Mouse (Mus musculus) embryonic facial prominence, embryonic 11.5 days (tissue): ENCODE data around the gene Slc8b1. TPM values are rescaled to one million over a fixed set of nuclear protein-coding genes. Genes with fewer than 3 reads are reported as not detected.

Experiments used
- ATAC-seq: fragments of 200-750 bp; cut with Nextera tagmentation; replicated peaks from 2 replicates; pipeline ENCODE4 v1.8.0; 2017; ENCODE audit warnings: low read depth; ENCODE audit not compliant: insufficient number of reproducible peaks, low FRiP score, low TSS enrichment
- DNase-seq: peaks from one replicate; pipeline ENCODE4 v3.0.0-alpha.2; 2015; ENCODE audit warnings: low spot score
- H3K27ac ChIP-seq: fragments of 300-500 bp; sonication (generic); replicated peaks from 2 replicates; pipeline ENCODE4 v1.5.1; 2014; ENCODE audit warnings: mild to moderate bottlenecking, low read depth, low read length, control low read depth
- H3K27me3 ChIP-seq: fragments of 300-500 bp; sonication (generic); 2 replicates; pipeline ENCODE4 v1.6.1; 2014; ENCODE audit warnings: mild to moderate bottlenecking, low read length, moderate library complexity, mixed read lengths; ENCODE audit not compliant: control insufficient read depth, insufficient read depth
- H3K36me3 ChIP-seq: fragments of 300-500 bp; sonication (generic); replicated peaks from 2 replicates; pipeline ENCODE4 v1.6.1; 2014; ENCODE audit warnings: low read depth, mild to moderate bottlenecking, low read length, moderate library complexity, mixed read lengths; ENCODE audit not compliant: control insufficient read depth, insufficient read depth
- H3K4me1 ChIP-seq: fragments of 300-500 bp; sonication (generic); 2 replicates; pipeline ENCODE4 v1.6.1; 2014; ENCODE audit warnings: low read length, mixed read lengths; ENCODE audit not compliant: control insufficient read depth, insufficient read depth
- H3K4me2 ChIP-seq: fragments of 300-500 bp; sonication (generic); 2 replicates; pipeline ENCODE4 v1.6.1; 2014; ENCODE audit warnings: low read depth, mild to moderate bottlenecking, control low read depth, low read length, moderate library complexity
- H3K4me3 ChIP-seq: fragments of 300-500 bp; sonication (generic); 2 replicates; pipeline ENCODE4 v1.5.1; 2014; ENCODE audit warnings: low read depth, low read length, control low read depth
- H3K9ac ChIP-seq: fragments of 300-500 bp; sonication (generic); replicated peaks from 2 replicates; pipeline ENCODE4 v1.6.1; 2014; ENCODE audit warnings: mild to moderate bottlenecking, control low read depth, low read length
- H3K9me3 ChIP-seq: fragments of 300-500 bp; sonication (generic); replicated peaks from 2 replicates; pipeline ENCODE4 v1.6.1; 2016; ENCODE audit warnings: mild to moderate bottlenecking, low read length, inconsistent platforms, mixed read lengths; ENCODE audit not compliant: control insufficient read depth
- WGBS: fragments of 180-500 bp; shearing (Covaris S2); extraction: QIAGEN DNeasy Blood & Tissue Kit; methylation state at CpG from one replicate; pipeline ENCODE4 v1.1.7; 2014; 5-methylcytosine and 5-hydroxymethylcytosine counted together
- polyA plus RNA-seq: library from polyadenylated mRNA; unstranded; fragments of >200 nt; fragmentation: Nextera tagmentation; extraction: Ambion mirVana; gene quantifications from 2 replicates; pipeline ENCODE4 v1.2.1, GENCODE M21; 2014

Slc8b1 gene
- polyA plus RNA-seq, 1 experiment from 2014 or later: 1.8 TPM

DNA sequence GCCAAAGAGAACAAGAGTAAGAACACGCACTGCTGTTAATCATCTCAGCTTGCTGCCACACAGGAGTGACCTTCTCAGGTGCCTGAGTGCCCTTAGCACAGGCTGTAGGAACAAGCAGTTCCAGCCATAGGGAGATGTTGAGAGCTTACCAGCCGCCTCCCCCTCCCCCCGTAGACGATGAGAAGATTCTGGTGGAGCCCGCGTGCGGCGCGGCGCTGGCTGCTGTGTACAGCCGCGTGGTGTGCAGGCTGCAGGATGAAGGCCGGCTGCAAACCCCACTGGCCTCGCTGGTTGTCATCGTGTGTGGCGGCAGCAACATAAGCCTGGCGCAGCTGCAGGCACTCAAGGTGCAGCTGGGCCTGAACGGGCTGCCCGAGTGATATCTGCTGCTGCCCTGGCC lies 27.6 kb upstream of the Slc8b1 start:
- no peak for ATAC-seq
- no peak for DNase-seq

DNA sequence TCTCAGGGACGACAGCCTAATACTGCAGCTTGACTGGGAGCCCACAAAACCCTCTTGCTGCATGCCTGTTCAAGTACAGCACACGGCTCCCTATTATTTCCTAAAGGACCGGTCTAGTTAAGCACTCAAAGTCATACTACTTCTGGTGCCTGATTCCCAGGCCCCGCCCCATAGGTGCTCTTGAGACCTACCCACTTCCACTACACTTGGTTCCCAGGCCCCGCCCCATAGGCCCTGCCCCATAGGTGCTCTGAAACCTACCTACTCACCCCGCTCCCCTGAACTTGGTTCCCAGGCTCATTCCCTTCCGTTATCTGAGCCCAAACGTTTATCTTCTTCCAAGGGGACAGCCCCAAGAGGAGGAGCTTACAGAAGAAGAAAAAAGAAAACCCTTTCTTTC lies 23.1 kb upstream of the Slc8b1 start:
- 88% methylated on average over 8 of the region's 8 CpGs for WGBS
- H3K27ac ChIP-seq: no peak overlapping the region
- H3K27me3 ChIP-seq: no peaks in the 10 kb centered on the region
- no peaks in the 10 kb centered on the region; the same call in 1 of the 2 replicates for H3K36me3 ChIP-seq
- DNase-seq (no peak), ATAC-seq (no peak)
- H3K9ac ChIP-seq: no peak overlapping the region
- no peak overlapping the region for H3K4me3 ChIP-seq
- H3K4me1 ChIP-seq: no peaks in the 10 kb centered on the region
- no peak overlapping the region for H3K4me2 ChIP-seq
- H3K9me3 ChIP-seq: no peaks in the 10 kb centered on the region

More for the DNA sequence above, 27.6 kb upstream of the Slc8b1 start:
- Histone ChIP-seq H3K4me2 (no peak overlapping the region), H3K9ac (no peak overlapping the region), H3K4me3 (no peak overlapping the region), H3K4me1 (no peaks in the 10 kb centered on the region), H3K36me3 (no peaks in the 10 kb centered on the region; the same call in 1 of the 2 replicates), H3K27me3 (no peaks in the 10 kb centered on the region), H3K27ac (no peak overlapping the region), H3K9me3 (no peaks in the 10 kb centered on the region)
- WGBS: 86% methylated on average over 19 of the region's 19 CpGs

DNA sequence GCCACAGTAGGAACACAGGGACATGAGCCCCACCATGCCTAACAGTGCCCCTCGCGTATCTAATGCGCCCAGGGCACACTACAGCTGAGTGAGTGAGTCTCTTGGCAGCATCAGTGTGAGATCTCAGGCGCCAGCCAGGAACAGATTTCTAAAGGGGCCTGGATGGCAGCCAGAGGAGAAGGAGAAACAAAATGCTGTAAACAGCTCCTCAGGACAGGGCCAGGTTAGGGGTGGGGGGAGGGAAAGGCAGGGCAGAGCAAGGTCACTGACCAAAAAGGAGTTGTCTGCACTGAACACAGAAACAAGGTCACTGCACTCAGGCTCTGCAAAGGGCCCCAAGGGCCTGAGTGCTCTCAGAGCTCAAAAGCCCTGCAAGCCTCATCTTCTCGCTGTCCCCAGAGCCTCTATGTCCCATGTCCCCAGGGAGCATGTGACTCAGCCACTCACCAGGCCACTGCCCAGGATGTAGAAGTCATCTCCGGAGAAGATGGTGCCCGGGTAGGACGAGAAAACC lies 20.2 kb upstream of the Slc8b1 start:
- 88% methylated on average over 8 of the region's 8 CpGs for WGBS
- Histone ChIP-seq H3K4me3 (no peak overlapping the region), H3K27ac (no peak overlapping the region), H3K9ac (no peak overlapping the region), H3K4me2 (no peak overlapping the region), H3K4me1 (no peaks in the 10 kb centered on the region), H3K36me3 (no peaks in the 10 kb centered on the region; the same call in 1 of the 2 replicates), H3K27me3 (no peaks in the 10 kb centered on the region), H3K9me3 (no peaks in the 10 kb centered on the region)
- no peak for DNase-seq
- no peak for ATAC-seq

DNA sequence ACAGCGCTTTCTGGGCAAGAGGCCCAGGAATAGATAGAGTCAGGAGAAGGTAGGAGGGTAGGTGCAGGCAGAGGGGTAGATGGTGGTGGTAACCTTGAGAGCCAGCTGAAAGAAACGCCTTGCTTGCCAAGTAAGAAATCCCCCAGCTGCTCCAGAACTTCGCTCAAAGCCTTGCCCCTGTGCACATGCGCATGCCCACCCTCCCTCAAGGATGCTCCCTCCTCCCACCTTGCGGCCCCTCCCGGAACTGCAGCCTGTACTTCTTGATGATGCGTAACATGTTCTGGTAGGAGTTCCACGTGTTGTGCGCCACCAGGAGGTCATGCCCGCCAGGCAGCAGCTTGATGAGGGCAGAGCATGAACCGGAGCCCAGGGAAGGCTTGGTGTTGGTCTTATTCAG lies 18.5 kb upstream of the Slc8b1 start:
- H3K4me1 ChIP-seq: no peaks in the 10 kb centered on the region
- H3K9me3 ChIP-seq: no peaks in the 10 kb centered on the region
- no peak overlapping the region for H3K4me3 ChIP-seq
- DNase-seq (peak; percentile 60), ATAC-seq (no peak)
- H3K27me3 ChIP-seq: no peaks in the 10 kb centered on the region
- H3K4me2 ChIP-seq: no peak overlapping the region
- no peak overlapping the region for H3K9ac ChIP-seq
- WGBS: 59% methylated on average over 11 of the region's 11 CpGs
- no peak overlapping the region for H3K27ac ChIP-seq
- no peaks in the 10 kb centered on the region; the same call in 1 of the 2 replicates for H3K36me3 ChIP-seq

DNA sequence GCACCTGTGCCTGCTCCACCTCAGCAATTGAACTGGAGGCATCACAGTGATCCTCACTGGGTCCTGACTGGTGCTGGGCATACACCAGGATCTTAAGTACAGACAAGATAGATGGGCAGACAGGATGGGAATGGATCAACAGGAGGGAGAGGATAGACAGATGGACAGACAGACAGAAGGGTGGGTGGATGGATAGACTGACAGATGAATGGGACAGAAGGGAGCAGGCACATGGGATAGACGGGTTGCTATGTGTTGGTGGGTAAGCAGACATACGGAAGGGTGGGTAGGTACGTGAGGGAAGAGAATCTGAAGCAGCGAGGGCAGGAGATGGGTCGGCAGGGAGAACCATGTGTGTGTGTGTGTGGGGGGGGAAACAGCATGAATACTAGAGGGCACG lies 17.5 kb upstream of the Slc8b1 start:
- Histone ChIP-seq H3K36me3 (no peaks in the 10 kb centered on the region; the same call in 1 of the 2 replicates), H3K4me1 (no peaks in the 10 kb centered on the region), H3K27me3 (no peaks in the 10 kb centered on the region), H3K4me2 (no peak overlapping the region), H3K4me3 (no peak overlapping the region), H3K9ac (no peak overlapping the region), H3K27ac (no peak overlapping the region), H3K9me3 (no peaks in the 10 kb centered on the region)
- WGBS: 86% methylated on average over 6 of the region's 6 CpGs
- DNase-seq: no peak
- no peak for ATAC-seq

DNA sequence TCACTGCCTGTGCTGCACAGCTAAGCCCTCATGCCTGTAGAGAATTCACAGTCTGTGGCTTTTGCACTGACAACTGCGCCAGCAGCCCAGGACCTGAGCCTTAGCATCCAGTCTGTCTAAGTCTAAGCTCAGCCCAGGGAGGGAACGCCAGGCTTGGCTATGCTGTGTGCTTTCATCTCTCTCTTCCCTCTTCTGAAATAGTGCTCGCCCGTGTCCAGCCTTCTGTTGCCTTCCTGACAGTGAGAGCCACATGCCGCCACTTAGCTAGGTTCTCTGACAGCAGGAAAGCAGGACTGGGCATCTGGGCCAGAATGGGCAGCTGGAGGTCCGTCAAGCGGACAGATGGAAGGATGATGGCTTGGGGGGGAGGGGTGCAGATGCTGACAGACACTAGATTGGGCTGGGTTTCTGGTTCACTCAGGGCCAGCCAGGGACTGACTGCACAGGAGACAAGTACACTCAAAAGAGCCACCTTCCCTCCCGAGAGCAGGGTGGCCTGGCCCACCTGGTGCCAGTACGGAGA lies 17.0 kb upstream of the Slc8b1 start:
- WGBS: 90% methylated on average over 9 of the region's 9 CpGs
- no peak overlapping the region for H3K27ac ChIP-seq
- H3K36me3 ChIP-seq: no peaks in the 10 kb centered on the region; the same call in 1 of the 2 replicates
- no peak overlapping the region for H3K9ac ChIP-seq
- H3K4me2 ChIP-seq: no peak overlapping the region
- DNase-seq (no peak), ATAC-seq (no peak)
- no peaks in the 10 kb centered on the region for H3K9me3 ChIP-seq
- H3K27me3 ChIP-seq: no peaks in the 10 kb centered on the region
- H3K4me1 ChIP-seq: no peaks in the 10 kb centered on the region
- H3K4me3 ChIP-seq: no peak overlapping the region

DNA sequence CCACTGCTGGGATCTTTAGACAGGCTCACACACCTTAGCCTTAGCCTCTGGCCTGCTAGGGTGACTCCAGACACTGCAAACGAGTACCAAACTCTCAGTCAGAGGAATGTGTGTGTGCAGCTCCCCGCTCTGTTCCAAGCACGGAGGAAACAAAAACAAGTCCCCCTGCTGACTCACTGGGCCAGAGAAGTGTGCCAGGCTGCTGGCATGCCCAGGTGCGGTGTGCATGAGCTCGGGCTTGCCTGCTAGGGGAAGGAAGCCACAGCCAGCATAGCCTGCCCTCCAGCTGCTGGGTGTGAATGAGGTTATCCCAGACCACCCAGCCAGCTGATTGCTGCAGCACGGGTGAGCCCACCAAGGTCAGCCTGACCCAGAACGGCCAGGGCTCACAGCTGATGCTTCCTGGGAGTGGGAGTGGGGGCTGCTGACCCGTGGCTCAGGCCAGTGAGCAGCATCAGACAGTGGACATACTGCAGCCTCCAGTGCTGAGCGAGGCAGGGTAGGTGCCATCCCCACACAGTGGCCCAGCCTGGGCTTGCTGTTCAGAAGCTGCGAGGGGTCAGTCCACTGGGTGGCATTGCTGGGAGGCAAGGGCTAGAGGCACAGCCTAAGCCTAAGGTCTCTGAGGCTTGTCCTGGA lies 15.8 kb upstream of the Slc8b1 start:
- Histone ChIP-seq H3K4me2 (no peak overlapping the region), H3K9ac (no peak overlapping the region), H3K9me3 (no peaks in the 10 kb centered on the region), H3K36me3 (no peaks in the 10 kb centered on the region; the same call in 1 of the 2 replicates), H3K4me1 (no peaks in the 10 kb centered on the region), H3K27ac (no peak overlapping the region), H3K27me3 (no peaks in the 10 kb centered on the region), H3K4me3 (no peak overlapping the region)
- ATAC-seq: no peak
- no peak for DNase-seq
- WGBS: 78% methylated on average over 10 of the region's 10 CpGs

DNA sequence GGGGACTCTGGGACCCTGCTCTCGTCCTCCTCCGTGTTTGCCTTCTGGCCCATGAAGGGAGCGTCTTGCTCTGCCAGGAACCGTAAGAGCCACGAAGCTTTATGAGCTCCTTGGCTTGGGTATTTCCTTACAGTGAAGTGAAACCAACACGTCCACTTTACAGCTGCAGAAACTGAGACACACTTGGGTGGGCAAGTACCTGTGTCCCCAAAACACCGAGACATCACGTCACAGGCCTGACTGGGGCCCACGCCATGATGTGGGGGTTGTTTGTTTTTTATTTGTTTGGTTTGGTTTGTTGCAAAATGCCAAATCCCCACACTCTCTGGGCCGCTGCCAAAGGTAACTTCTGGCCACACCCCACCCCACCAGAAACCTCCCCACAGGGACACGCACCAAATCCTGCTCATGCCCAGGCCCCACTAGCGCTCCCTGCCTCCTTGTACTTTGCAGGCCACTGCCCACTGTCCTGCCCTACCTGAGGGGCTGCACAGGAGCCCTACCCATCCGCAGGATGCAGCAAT lies 15.2 kb upstream of the Slc8b1 start:
- no peak for ATAC-seq
- Histone ChIP-seq H3K27me3 (no peaks in the 10 kb centered on the region), H3K9ac (no peak overlapping the region), H3K9me3 (no peaks in the 10 kb centered on the region), H3K4me1 (no peaks in the 10 kb centered on the region), H3K4me3 (no peak overlapping the region), H3K27ac (no peak overlapping the region), H3K4me2 (no peak overlapping the region), H3K36me3 (no peaks in the 10 kb centered on the region; the same call in 1 of the 2 replicates)
- 87% methylated on average over 13 of the region's 13 CpGs for WGBS
- no peak for DNase-seq
